In genomic region chr3:108022650-108023049, GRCm38 (mm10) we compare ENCODE assay signal across 15 mouse cellular contexts. TPM values are rescaled to one million over a fixed set of nuclear protein-coding genes. Genes with fewer than 3 reads are reported as not detected.
A peak's percentile ranks its signal among the peaks of the same experiment; 100 is the strongest.
DNase-seq lines count a peak whose midpoint lies in the region; ATAC-seq and TF ChIP-seq lines count a peak whose summit lies in the region.
"Had no signal": no experiment of that assay in that cellular context is flagged by ENCODE, and none has a peak within 500 bp of the region (broad histone marks: within the 10 kb centered on the region; RNA-seq: fewer than 3 reads in every experiment).

No protein-coding gene starts in this region.

- H3K27me3 ChIP-seq in liver, embryonic 15.5 days, result no peaks in the 10 kb centered on the region
- H3K27me3 ChIP-seq in stomach, embryonic 16.5 days (ENCODE audit: control insufficient read depth, insufficient read depth, low read length), result no peaks in the 10 kb centered on the region
- H3K27me3 ChIP-seq: limb, embryonic 15.5 days had no signal

- H3K4me1 ChIP-seq in liver, embryonic 15.5 days (replicated peaks), result peaks cover 35% of the 10 kb centered on the region
- peaks cover 8% of the 10 kb centered on the region for H3K4me1 ChIP-seq in stomach, embryonic 16.5 days (ENCODE audit: control insufficient read depth, insufficient read depth, low read length)

- H3K36me3 ChIP-seq in liver, embryonic 15.5 days (replicated peaks), result no peaks in the 10 kb centered on the region
- no peaks in the 10 kb centered on the region for H3K36me3 ChIP-seq in stomach, embryonic 16.5 days (ENCODE audit: control insufficient read depth, insufficient read depth, low read length)
- H3K36me3 ChIP-seq: limb, embryonic 15.5 days; midbrain, embryonic 10.5 days had no signal

- no peaks in the 10 kb centered on the region for H3K9me3 ChIP-seq in liver, embryonic 15.5 days (replicated peaks)
- H3K9me3 ChIP-seq in stomach, embryonic 16.5 days (replicated peaks; ENCODE audit: control insufficient read depth, low read length), result no peaks in the 10 kb centered on the region
- H3K9me3 ChIP-seq: limb, embryonic 15.5 days; midbrain, embryonic 10.5 days had no signal

- H3K4me3 ChIP-seq in gastrocnemius, adult 2 months, result no peak overlapping the region
- H3K4me3 ChIP-seq in liver, embryonic 15.5 days (replicated peaks), result no peak overlapping the region
- H3K4me3 ChIP-seq in stomach, embryonic 16.5 days (replicated peaks; ENCODE audit: low read length), result no peak overlapping the region
- H3K4me3 ChIP-seq in left cerebral cortex, adult 2 months, result no peak overlapping the region
- H3K4me3 ChIP-seq: erythroblast, embryonic 14.5 days; limb, embryonic 15.5 days; midbrain, embryonic 10.5 days had no signal

- no peak for ATAC-seq in monocyte, adult 5-6 weeks (replicated peaks; ENCODE audit: insufficient number of reproducible peaks, low FRiP score, low TSS enrichment, poor library complexity, severe bottlenecking)
- ATAC-seq in liver, embryonic 15.5 days (ENCODE audit: insufficient read depth), result no peak
- ATAC-seq in stomach, embryonic 16.5 days (ENCODE audit: insufficient read depth, low FRiP score), result no peak

- 43% methylated on average over 6 of the region's 6 CpGs for WGBS in liver, embryonic 15.5 days (ENCODE audit: insufficient replicate concordance)
- 55% methylated on average over 6 of the region's 6 CpGs for WGBS in stomach, embryonic 16.5 days

- DNase-seq in gastrocnemius, adult 2 months, result peak; percentile 79
- no peak for DNase-seq in gastrocnemius, postnatal 10 days
- DNase-seq in monocyte, adult 2 months (ENCODE audit: low read depth in 1 of 2, low spot score in 2 of 2), result peak; percentile 33 to 36
- DNase-seq in left cerebral cortex, adult 2 months (ENCODE audit: extremely low spot score in 1 of 2, low spot score in 2 of 2), result no peak
- no peak for DNase-seq in kidney, postnatal 36 days
- DNase-seq: adrenal gland, postnatal 25 days had no signal

- peak overlapping the region; percentile 48; the same call in 1 of the 2 replicates for H3K27ac ChIP-seq in gastrocnemius, adult 2 months
- 0 out of 2 replicates have a peak overlapping the region, but pooled peaks have one; percentile 24 for H3K27ac ChIP-seq in liver, embryonic 15.5 days (replicated peaks)
- no peak overlapping the region for H3K27ac ChIP-seq in stomach, embryonic 16.5 days (ENCODE audit: low read length)
- no peak overlapping the region for H3K27ac ChIP-seq in left cerebral cortex, adult 2 months
- H3K27ac ChIP-seq: limb, embryonic 15.5 days; midbrain, embryonic 10.5 days had no signal

- H3K9ac ChIP-seq in liver, embryonic 15.5 days, result no peak overlapping the region
- H3K9ac ChIP-seq in stomach, embryonic 16.5 days (ENCODE audit: low read length), result no peak overlapping the region
- H3K9ac ChIP-seq: limb, embryonic 15.5 days had no signal

- intact Hi-C loops in gastrocnemius, adult 2 months (cut with DNase I), result loop anchor here (2.0 kb wide), 1 partner anchor 22 kb away; the partner anchor contains the start of gene Gstm4
- intact Hi-C loops in left cerebral cortex, adult 2 months (cut with DNase I), result no loop called here

- TF ChIP-seq CTCF in gastrocnemius, adult 2 months (IDR thresholded peaks at IDR 0.05), result no peak
- no peak for TF ChIP-seq CTCF in left cerebral cortex, adult 2 months (IDR thresholded peaks at IDR 0.05)

- no peak overlapping the region; the same call in 1 of the 2 replicates for H3K4me2 ChIP-seq in liver, embryonic 15.5 days
- H3K4me2 ChIP-seq in stomach, embryonic 16.5 days (ENCODE audit: low read depth, low read length), result 0 out of 2 replicates have a peak overlapping the region, but pooled peaks have one; percentile 8
- H3K4me2 ChIP-seq: limb, embryonic 15.5 days had no signal

RNA-seq across cellular contexts. Expression of gene Gstm1, which starts 4.9 kb away (rescaled TPM):
- total RNA-seq in gastrocnemius, adult 2 months (2021), result 100 to 1,000 TPM; 208 to 217 TPM
- 10 to 100 TPM; 61.3 to 67.2 TPM for total RNA-seq in gastrocnemius, postnatal 10 days (2021)
- 43.8 to 75.0 TPM (median 64.1 TPM) in 3 replicates for total RNA-seq in monocyte, adult 5-6 weeks (2017)
- 415 and 453 TPM in 2 replicates for polyA plus RNA-seq in liver, embryonic 15.5 days (2015; fragmentation: Nextera tagmentation; extraction: Ambion mirVana)
- polyA plus RNA-seq in stomach, embryonic 16.5 days (2015; fragmentation: Nextera tagmentation; extraction: Ambion mirVana), result 513 and 679 TPM in 2 replicates
- 100 to 1,000 TPM; 266 to 284 TPM for total RNA-seq in left cerebral cortex, adult 2 months (2021)

RNA-seq across cellular contexts. Expression of gene Gstm4, which starts 22.0 kb away (rescaled TPM):
- 10 to 100 TPM; 10.9 to 12.1 TPM for total RNA-seq in gastrocnemius, adult 2 months (2021)
- 10 to 100 TPM in 1 of 2 experiments, 1 to 10 TPM in 1; 9.8 to 10.4 TPM for total RNA-seq in gastrocnemius, postnatal 10 days (2021)
- 7.4 to 12.4 TPM (median 8.4 TPM) in 3 replicates for total RNA-seq in monocyte, adult 5-6 weeks (2017)
- polyA plus RNA-seq in liver, embryonic 15.5 days (2015; fragmentation: Nextera tagmentation; extraction: Ambion mirVana), result 18.5 and 19.1 TPM in 2 replicates
- 26.5 and 29.6 TPM in 2 replicates for polyA plus RNA-seq in stomach, embryonic 16.5 days (2015; fragmentation: Nextera tagmentation; extraction: Ambion mirVana)
- total RNA-seq in left cerebral cortex, adult 2 months (2021), result 1 to 10 TPM; 7.8 to 8.0 TPM

RNA-seq across cellular contexts. Expression of gene Gstm2, which starts 36.4 kb away (rescaled TPM):
- total RNA-seq in gastrocnemius, adult 2 months (2021), result 100 to 1,000 TPM in 1 of 2 experiments, 10 to 100 TPM in 1; 63.0 to 111 TPM
- 10 to 100 TPM; 33.3 to 39.0 TPM for total RNA-seq in gastrocnemius, postnatal 10 days (2021)
- total RNA-seq in monocyte, adult 5-6 weeks (2017), result not detected in 3 replicates
- polyA plus RNA-seq in liver, embryonic 15.5 days (2015; fragmentation: Nextera tagmentation; extraction: Ambion mirVana), result 6.3 and 7.1 TPM in 2 replicates
- polyA plus RNA-seq in stomach, embryonic 16.5 days (2015; fragmentation: Nextera tagmentation; extraction: Ambion mirVana), result 196 and 225 TPM in 2 replicates
- 1 to 10 TPM; 2.0 to 4.6 TPM for total RNA-seq in left cerebral cortex, adult 2 months (2021)
- polyA plus RNA-seq: erythroblast, embryonic 14.5 days had no signal

RNA-seq across cellular contexts. Expression of gene Gstm3, which starts 53.6 kb away (rescaled TPM):
- total RNA-seq in gastrocnemius, adult 2 months (2021), result not detected
- total RNA-seq in gastrocnemius, postnatal 10 days (2021), result not detected
- total RNA-seq in monocyte, adult 5-6 weeks (2017), result not detected in 3 replicates
- polyA plus RNA-seq in liver, embryonic 15.5 days (2015; fragmentation: Nextera tagmentation; extraction: Ambion mirVana), result 14.9 and 15.4 TPM in 2 replicates
- polyA plus RNA-seq in stomach, embryonic 16.5 days (2015; fragmentation: Nextera tagmentation; extraction: Ambion mirVana), result 63.5 and 80.8 TPM in 2 replicates
- total RNA-seq in left cerebral cortex, adult 2 months (2021), result not detected
- total RNA-seq: adrenal gland, postnatal 25 days; hematopoietic stem cell, adult 5-6 weeks; left cerebral cortex, adult 8-10 months had no signal
- polyA plus RNA-seq: limb, embryonic 15.5 days; midbrain, embryonic 10.5 days; neural tube, embryonic 11.5 days had no signal

Comparison
In these comparisons a context has a peak if more than half of its experiments do, and no peak if none do; other contexts are left out.
1. DNase-seq: peak in gastrocnemius, adult 2 months (single experiment) and monocyte, adult 2 months (2 of 2); none in gastrocnemius, postnatal 10 days (single experiment), left cerebral cortex, adult 2 months (0 of 2) and kidney, postnatal 36 days (0 of 2).
2. H3K27ac ChIP-seq: peak in gastrocnemius, adult 2 months (single experiment) and liver, embryonic 15.5 days (single experiment); none in stomach, embryonic 16.5 days (single experiment) and left cerebral cortex, adult 2 months (single experiment).
3. RNA of gene Gstm2, which starts 36.4 kb away (total RNA-seq): 63.0 to 111 TPM in gastrocnemius, adult 2 months and 33.3 to 39.0 TPM in gastrocnemius, postnatal 10 days; 2.0 to 4.6 TPM in left cerebral cortex, adult 2 months and not detected in monocyte, adult 5-6 weeks; every median in the first group is over 4 times any median in the second.